Mouse (Mus musculus): ENCODE measurements around the gene Olfr229.
"Not testable (repeated sequence)": the region's sequence is repeated elsewhere in the genome, so short reads cannot be mapped to it uniquely, and the experiment has no call there.

Olfr229 gene

GRCm38 (mm10) chr9:39907036-39907435 lies at the start of gene Olfr229:
Gene Olfr229 (plus strand): TSS chr9:39907336.
- DNase-seq: no peak

- DNase-seq: no peak
These were observed 41.0 kb upstream of the Olfr229 start, which contains the start of gene Olfr972 for GRCm38 (mm10) chr9:39866122-39866521. Gene Olfr972 (plus strand): TSS chr9:39866422.

DNA sequence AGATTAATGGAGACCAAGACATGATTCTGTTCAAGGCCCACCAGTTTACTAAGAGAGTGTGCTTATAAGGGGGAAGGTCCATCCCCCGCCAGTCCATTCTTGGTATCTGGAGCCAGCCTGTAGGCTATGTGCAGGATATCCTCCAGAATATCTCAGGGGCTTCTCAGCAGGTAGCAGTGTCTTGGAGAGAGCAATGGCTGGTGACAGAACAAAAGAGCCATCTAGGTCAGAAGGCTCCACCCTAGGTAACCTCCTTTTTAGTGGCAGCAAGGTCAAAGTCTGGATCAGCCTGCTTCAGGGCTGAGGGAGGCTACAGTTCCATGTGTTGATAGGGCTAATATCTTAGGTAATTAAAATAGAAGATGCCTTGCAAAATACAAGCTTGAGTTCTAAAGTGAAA lies 35.1 kb upstream of the Olfr229 start:
- not testable (repeated sequence) for DNase-seq

GRCm38 (mm10) chr9:39877541-39878396 lies 29.4 kb upstream of the Olfr229 start:
- DNase-seq: not testable (repeated sequence)

- DNase-seq: no peak
These were observed 2.0 kb upstream of the Olfr229 start for GRCm38 (mm10) chr9:39905106-39905505.

GRCm38 (mm10) chr9:39909939-39910338 lies 2.8 kb downstream of the Olfr229 start:
- no peak for DNase-seq

- not testable (repeated sequence) for DNase-seq
These were observed 21.1 kb downstream of the Olfr229 start for GRCm38 (mm10) chr9:39927975-39928836.

DNA sequence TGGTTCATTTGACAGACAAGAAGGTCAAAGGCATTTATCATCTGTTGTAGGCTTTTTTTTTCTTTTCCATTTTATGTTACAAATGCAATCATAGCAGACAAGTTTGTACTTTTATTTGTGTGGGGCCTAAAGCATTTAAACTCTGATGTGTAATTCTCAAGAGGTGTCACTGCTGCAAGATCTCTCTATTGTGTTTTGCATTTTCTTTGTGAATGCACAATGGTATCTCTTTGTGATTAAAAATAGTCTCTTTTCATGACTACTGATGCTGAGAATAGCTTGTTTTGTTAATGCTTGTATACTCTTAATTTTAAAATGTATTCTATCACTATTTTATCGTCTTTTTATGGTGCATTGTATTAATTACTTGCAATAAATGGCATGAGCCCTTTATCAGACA lies 21.7 kb downstream of the Olfr229 start:
- not testable (repeated sequence) for DNase-seq

- DNase-seq: no peak
These were observed 30.1 kb downstream of the Olfr229 start, which contains the start of gene Olfr974 for GRCm38 (mm10) chr9:39937201-39937600. Gene Olfr974 (plus strand): TSS chr9:39937501.

- no peak for DNase-seq
These were observed 44.8 kb downstream of the Olfr229 start, which contains the start of gene Olfr975 for GRCm38 (mm10) chr9:39951946-39952345. Gene Olfr975 (minus strand): TSS chr9:39952046.

GRCm38 (mm10) chr9:39961033-39961432 lies 53.9 kb downstream of the Olfr229 start, which contains the start of gene Olfr976:
Gene Olfr976 (minus strand): TSS chr9:39961133.
- not testable (repeated sequence) for DNase-seq

Data from cerebellum, adult 18-20 months (tissue).